Comparison of ENCODE assay signal across 9 mouse cellular contexts in genomic region chr7:69810873-69811272, GRCm38 (mm10).
A peak's percentile ranks its signal among the peaks of the same experiment; 100 is the strongest.
DNase-seq lines count a peak whose midpoint lies in the region; ATAC-seq and TF ChIP-seq lines count a peak whose summit lies in the region.
"Had no signal": no experiment of that assay in that cellular context is flagged by ENCODE, and none has a peak within 500 bp of the region (broad histone marks: within the 10 kb centered on the region; RNA-seq: fewer than 3 reads in every experiment).

No protein-coding gene starts in this region.

- peaks cover 4% of the 10 kb centered on the region; the same call in 1 of the 2 replicates for H3K4me1 ChIP-seq in heart, embryonic 12.5 days (replicated peaks)
- H3K4me1 ChIP-seq in forebrain, embryonic 13.5 days, result peaks cover 4% of the 10 kb centered on the region
- no peaks in the 10 kb centered on the region for H3K4me1 ChIP-seq in stomach, postnatal 0 days (replicated peaks; ENCODE audit: control insufficient read depth, insufficient read depth)

- no peak overlapping the region for H3K9ac ChIP-seq in heart, embryonic 12.5 days
- H3K9ac ChIP-seq in forebrain, embryonic 13.5 days, result no peak overlapping the region
- no peak overlapping the region for H3K9ac ChIP-seq in stomach, postnatal 0 days (ENCODE audit: low read length)
- H3K9ac ChIP-seq: lung, embryonic 15.5 days had no signal

- 15% methylated on average over 5 of the region's 5 CpGs for WGBS in heart, embryonic 12.5 days
- 14% methylated on average over 5 of the region's 5 CpGs for WGBS in forebrain, embryonic 13.5 days
- 20% methylated on average over 5 of the region's 5 CpGs for WGBS in stomach, postnatal 0 days

- no peak for DNase-seq in heart, adult 18-20 months
- DNase-seq in NIH3T3 (ENCODE audit: low read depth), result peak; percentile 52
- DNase-seq in layer of hippocampus, postnatal 10 days (ENCODE audit: low spot score in 2 of 2), result peak; percentile 21 to 30
- DNase-seq in stomach, postnatal 0 days (ENCODE audit: low spot score), result no peak
- DNase-seq in testis, postnatal 10 days (ENCODE audit: low spot score), result no peak
- no peak for DNase-seq in natural killer cell, adult 2 months (ENCODE audit: low spot score in 2 of 2)

- H3K36me3 ChIP-seq in heart, embryonic 12.5 days, result no peaks in the 10 kb centered on the region
- no peaks in the 10 kb centered on the region for H3K36me3 ChIP-seq in forebrain, embryonic 13.5 days (ENCODE audit: poor library complexity, severe bottlenecking)
- no peaks in the 10 kb centered on the region for H3K36me3 ChIP-seq in stomach, postnatal 0 days (ENCODE audit: control insufficient read depth, insufficient read depth, low read length)
- H3K36me3 ChIP-seq: lung, embryonic 15.5 days had no signal

- H3K4me3 ChIP-seq in heart, embryonic 12.5 days, result no peak overlapping the region
- no peak overlapping the region for H3K4me3 ChIP-seq in forebrain, embryonic 13.5 days
- no peak overlapping the region for H3K4me3 ChIP-seq in stomach, postnatal 0 days (ENCODE audit: low read depth, low read length)
- H3K4me3 ChIP-seq: lung, embryonic 15.5 days had no signal

- H3K27ac ChIP-seq in heart, embryonic 12.5 days (ENCODE audit: poor library complexity, severe bottlenecking), result no peak overlapping the region
- H3K27ac ChIP-seq in forebrain, embryonic 13.5 days, result peak overlapping the region; percentile 40
- no peak overlapping the region for H3K27ac ChIP-seq in stomach, postnatal 0 days (replicated peaks)
- H3K27ac ChIP-seq: lung, embryonic 15.5 days had no signal

- no peak for TF ChIP-seq EP300 in stomach, postnatal 0 days (optimal IDR thresholded peaks at IDR 0.05)

- H3K9me3 ChIP-seq in heart, embryonic 12.5 days (replicated peaks), result no peaks in the 10 kb centered on the region
- H3K9me3 ChIP-seq in forebrain, embryonic 13.5 days (replicated peaks), result no peaks in the 10 kb centered on the region
- H3K9me3 ChIP-seq in stomach, postnatal 0 days (ENCODE audit: control insufficient read depth, low read length), result no peaks in the 10 kb centered on the region
- H3K9me3 ChIP-seq: lung, embryonic 15.5 days had no signal

- no peaks in the 10 kb centered on the region for H3K27me3 ChIP-seq in heart, embryonic 12.5 days (replicated peaks)
- peaks cover 16% of the 10 kb centered on the region for H3K27me3 ChIP-seq in forebrain, embryonic 13.5 days
- H3K27me3 ChIP-seq in stomach, postnatal 0 days (ENCODE audit: control insufficient read depth, insufficient read depth, low read length), result no peaks in the 10 kb centered on the region
- H3K27me3 ChIP-seq: lung, embryonic 15.5 days had no signal

- H3K4me2 ChIP-seq in heart, embryonic 12.5 days, result 0 out of 2 replicates have a peak overlapping the region, but pooled peaks have one; percentile 34
- H3K4me2 ChIP-seq in forebrain, embryonic 13.5 days, result peak overlapping the region; percentile 35
- H3K4me2 ChIP-seq in stomach, postnatal 0 days (replicated peaks; ENCODE audit: low read depth), result no peak overlapping the region
- H3K4me2 ChIP-seq: lung, embryonic 15.5 days had no signal

- ATAC-seq in heart, embryonic 12.5 days (ENCODE audit: insufficient number of reproducible peaks, low FRiP score), result no peak
- ATAC-seq in forebrain, embryonic 13.5 days, result peak; percentile 90
- ATAC-seq in stomach, postnatal 0 days (ENCODE audit: low FRiP score, low TSS enrichment), result no peak

- TF ChIP-seq CTCF in stomach, postnatal 0 days (IDR thresholded peaks at IDR 0.05; ENCODE audit: low read depth), result peak; percentile 66

Comparison
In these comparisons a context has a peak if more than half of its experiments do, and no peak if none do; other contexts are left out.
1. DNase-seq: peak in NIH3T3 (single experiment) and layer of hippocampus, postnatal 10 days (2 of 2); none in heart, adult 18-20 months (0 of 2), stomach, postnatal 0 days (single experiment), testis, postnatal 10 days (single experiment) and natural killer cell, adult 2 months (0 of 2).